Mouse (Mus musculus) myocyte (in vitro differentiated cells): ENCODE results near the gene Rragc. TPM values are rescaled to one million over a fixed set of nuclear protein-coding genes. Genes with fewer than 3 reads are reported as not detected.

Experiments used
- H3K27me3 ChIP-seq: one replicate; pipeline ENCODE4 v1.6.1; 2011; ENCODE audit not compliant: control insufficient read depth, insufficient read depth, insufficient read length
- H3K36me3 ChIP-seq: one replicate; pipeline ENCODE4 v1.6.1; 2011; ENCODE audit not compliant: control insufficient read depth, insufficient read depth
- H3K4me2 ChIP-seq: one replicate; pipeline ENCODE4 v1.6.1; 2011; ENCODE audit warnings: low read depth, control low read depth
- H3K4me3 ChIP-seq: one replicate; pipeline ENCODE4 v1.5.1; 2011; ENCODE audit warnings: mild to moderate bottlenecking, control low read depth, moderate library complexity
- H3K79me2 ChIP-seq: one replicate; pipeline ENCODE4 v1.6.1; 2011; ENCODE audit not compliant: control insufficient read depth, insufficient read depth
- H3ac ChIP-seq: one replicate; pipeline ENCODE4 v1.6.1; 2011; ENCODE audit not compliant: control insufficient read depth, insufficient read length
- CEBPB ChIP-seq: IDR thresholded peaks from 2 replicates; pipeline ENCODE4 v1.6.1; 2011; ENCODE audit warnings: mild to moderate bottlenecking, moderate library complexity; ENCODE audit not compliant: poor library complexity, insufficient read depth, severe bottlenecking
- E2F4 ChIP-seq: IDR thresholded peaks from one replicate; pipeline ENCODE4 v1.6.1; 2011; ENCODE audit warnings: mild to moderate bottlenecking, control low read depth, moderate library complexity; ENCODE audit not compliant: insufficient read depth
- MAX ChIP-seq: IDR thresholded peaks from one replicate; pipeline ENCODE4 v1.6.1; 2011; ENCODE audit warnings: low read depth, mild to moderate bottlenecking, control low read depth
- MYOD1 ChIP-seq, 3 experiments: IDR thresholded peaks; one replicate each; pipeline ENCODE4 v1.6.1; 2011; ENCODE audit warnings: control low read depth in 2 of 3, low read depth in 2 of 3, mild to moderate bottlenecking in 2 of 3, moderate library complexity in 1 of 3; ENCODE audit not compliant: insufficient read length in 2 of 3, control insufficient read depth in 1 of 3
- MYOG ChIP-seq, 3 experiments: IDR thresholded peaks; one replicate each; pipeline ENCODE4 v1.6.1; 2011; ENCODE audit warnings: control low read depth in 2 of 3, low read depth in 2 of 3, mild to moderate bottlenecking in 2 of 3; ENCODE audit not compliant: insufficient read length in 2 of 3, control insufficient read depth in 1 of 3, insufficient read depth in 1 of 3
- POLR2A ChIP-seq: IDR thresholded peaks from one replicate; pipeline ENCODE4 v1.6.1; 2011; ENCODE audit warnings: low read depth, mild to moderate bottlenecking, control low read depth, moderate library complexity; ENCODE audit not compliant: insufficient read length
- POLR2AphosphoS2 ChIP-seq: IDR thresholded peaks from one replicate; pipeline ENCODE4 v1.6.1; 2011; ENCODE audit warnings: low read depth, control low read depth; ENCODE audit not compliant: insufficient read length
- REST ChIP-seq: IDR thresholded peaks from one replicate; pipeline ENCODE4 v1.6.1; 2011; ENCODE audit warnings: mild to moderate bottlenecking, control low read depth, moderate library complexity; ENCODE audit not compliant: insufficient read depth, insufficient read length
- SRF ChIP-seq: IDR thresholded peaks from one replicate; pipeline ENCODE4 v1.6.1; 2011; ENCODE audit warnings: low read depth; ENCODE audit not compliant: control insufficient read depth, insufficient read length
- TCF12 ChIP-seq: IDR thresholded peaks from one replicate; pipeline ENCODE4 v1.6.1; 2011; ENCODE audit warnings: mild to moderate bottlenecking, control low read depth; ENCODE audit not compliant: poor library complexity, insufficient read depth, severe bottlenecking
- TCF3 ChIP-seq: IDR thresholded peaks from one replicate; pipeline ENCODE4 v1.6.1; 2011; ENCODE audit warnings: low read depth, control low read depth; ENCODE audit not compliant: insufficient read length
- USF1 ChIP-seq: IDR thresholded peaks from one replicate; pipeline ENCODE4 v1.6.1; 2011; ENCODE audit warnings: low read depth, mild to moderate bottlenecking, control low read depth, moderate library complexity
- polyA plus RNA-seq: library from polyadenylated mRNA; unstranded; fragments of >200 nt; fragmentation: generic; extraction: Trizol; gene quantifications from one replicate; pipeline ENCODE4 v1.2.1, GENCODE M21; 2012; ENCODE audit warnings: missing spikeins

The Rragc gene
- 46.1 TPM for polyA plus RNA-seq

- Histone ChIP-seq H3ac (peak within 1 kb of the TSS; percentile 89), H3K79me2 (peaks cover 80% of the 10 kb centered on the region), H3K27me3 (no peaks in the 10 kb centered on the region), H3K4me2 (peak within 1 kb of the TSS; percentile 82), H3K36me3 (peaks cover 43% of the 10 kb centered on the region), H3K4me3 (peak within 1 kb of the TSS; percentile 78)
- no peak for TF ChIP-seq CEBPB
- TF ChIP-seq USF1, result peak; percentile 97
- TF ChIP-seq MYOD1 (IDR thresholded peaks at IDR 0.05; ENCODE audit: control insufficient read depth in 1 of 3, insufficient read length in 2 of 3, low read depth in 2 of 3), result peak in 1 of 3 experiments; percentile 39
- peak in 2 of 3 experiments; percentile 10 to 40 for TF ChIP-seq MYOG (IDR thresholded peaks at IDR 0.05; ENCODE audit: control insufficient read depth in 1 of 3, insufficient read depth in 1 of 3, insufficient read length in 2 of 3, low read depth in 2 of 3)
- TF ChIP-seq REST, result peak; percentile 19
- TF ChIP-seq POLR2AphosphoS2, result peak; percentile 97
- TF ChIP-seq POLR2A, result peak; percentile 88
- no peak for TF ChIP-seq TCF3
Observed at GRCm38 (mm10) chr4:123916748-123917547, at the start of gene Rragc. Rragc (plus strand) TSS chr4:123917446.

DNA sequence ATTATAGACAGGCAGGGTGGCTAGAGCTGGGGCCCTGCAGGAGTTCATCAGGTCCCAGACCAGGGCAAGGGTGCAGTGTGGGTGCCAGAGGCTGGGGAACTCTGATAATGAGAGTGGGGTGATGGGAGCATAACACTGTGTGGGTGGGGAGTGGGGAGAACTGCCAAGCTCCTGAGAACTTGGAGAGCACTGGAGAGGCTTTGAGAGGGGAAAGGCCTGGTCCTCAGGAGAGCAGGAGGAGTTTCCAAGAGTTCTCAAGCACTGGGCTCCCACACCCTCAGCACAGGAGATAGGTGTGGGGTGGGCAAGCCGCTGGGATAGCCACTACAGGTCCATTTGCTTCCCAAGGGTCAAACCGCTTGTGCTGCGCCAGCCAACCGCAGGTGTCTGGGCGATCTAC lies 23.5 kb upstream of the Rragc start:
- no peaks in the 10 kb centered on the region for H3K79me2 ChIP-seq
- no peak overlapping the region for H3K4me2 ChIP-seq
- no peak overlapping the region for H3ac ChIP-seq
- no peak overlapping the region for H3K4me3 ChIP-seq
- TF ChIP-seq SRF (no peak), POLR2AphosphoS2 (no peak), USF1 (no peak), E2F4 (no peak), REST (no peak)
- no peaks in the 10 kb centered on the region for H3K36me3 ChIP-seq
- no peaks in the 10 kb centered on the region for H3K27me3 ChIP-seq

DNA sequence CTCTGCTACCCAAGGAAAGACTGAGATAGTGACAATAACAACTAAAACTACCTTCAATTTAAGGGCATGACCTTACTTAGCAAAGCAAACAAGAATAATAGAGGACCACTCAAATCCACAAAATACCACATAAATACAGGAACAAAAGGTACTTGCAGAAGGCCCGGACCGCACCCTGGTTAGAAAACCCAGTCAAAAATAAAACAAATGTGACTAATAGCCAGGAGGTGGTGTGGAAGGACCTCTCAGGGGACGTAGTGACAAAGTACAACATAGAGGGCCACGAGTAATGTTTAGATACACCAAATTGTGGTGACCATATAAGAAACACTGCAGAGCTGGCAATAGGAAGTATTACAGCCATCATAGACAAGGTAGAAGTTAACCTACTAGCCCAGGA lies 23.0 kb upstream of the Rragc start:
- no peaks in the 10 kb centered on the region for H3K79me2 ChIP-seq
- no peak overlapping the region for H3K4me2 ChIP-seq
- no peak overlapping the region for H3K4me3 ChIP-seq
- H3K36me3 ChIP-seq, result no peaks in the 10 kb centered on the region
- TF ChIP-seq POLR2AphosphoS2 (no peak), MAX (no peak), SRF (no peak), TCF3 (no peak), MYOG (IDR thresholded peaks at IDR 0.05; ENCODE audit: control insufficient read depth in 1 of 3, insufficient read depth in 1 of 3, insufficient read length in 2 of 3, low read depth in 2 of 3) (no peak), POLR2A (no peak), MYOD1 (IDR thresholded peaks at IDR 0.05; ENCODE audit: control insufficient read depth in 1 of 3, insufficient read length in 2 of 3, low read depth in 2 of 3) (no peak), CEBPB (no peak), USF1 (no peak), REST (no peak), TCF12 (no peak), E2F4 (no peak)
- no peak overlapping the region for H3ac ChIP-seq
- no peaks in the 10 kb centered on the region for H3K27me3 ChIP-seq

DNA sequence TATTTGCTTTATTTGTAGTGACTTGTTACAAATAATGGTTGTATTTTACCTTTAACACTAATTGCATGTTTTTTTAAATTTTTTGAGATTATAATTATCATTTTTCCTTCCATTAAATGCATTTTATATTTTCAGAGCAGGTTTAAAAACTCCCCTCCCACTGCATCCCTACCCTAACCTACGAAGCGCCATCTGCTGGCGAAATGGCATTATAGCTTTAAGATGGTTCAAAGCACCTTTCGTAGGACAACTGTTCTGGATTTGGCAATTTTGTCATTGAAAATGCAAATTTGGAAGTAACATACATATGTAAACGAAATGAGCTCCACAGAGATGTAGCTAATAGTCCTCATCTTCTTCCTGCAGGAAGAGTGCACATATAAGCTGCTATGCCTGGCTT lies 18.6 kb upstream of the Rragc start:
- TF ChIP-seq POLR2A (no peak), CEBPB (no peak), POLR2AphosphoS2 (no peak), E2F4 (no peak), MAX (no peak), USF1 (no peak), MYOG (IDR thresholded peaks at IDR 0.05; ENCODE audit: control insufficient read depth in 1 of 3, insufficient read depth in 1 of 3, insufficient read length in 2 of 3, low read depth in 2 of 3) (no peak), TCF12 (no peak), MYOD1 (IDR thresholded peaks at IDR 0.05; ENCODE audit: control insufficient read depth in 1 of 3, insufficient read length in 2 of 3, low read depth in 2 of 3) (no peak), TCF3 (no peak), REST (no peak), SRF (no peak)
- Histone ChIP-seq H3K27me3 (no peaks in the 10 kb centered on the region), H3K4me3 (no peak overlapping the region), H3K79me2 (no peaks in the 10 kb centered on the region), H3ac (no peak overlapping the region), H3K4me2 (no peak overlapping the region), H3K36me3 (no peaks in the 10 kb centered on the region)

DNA sequence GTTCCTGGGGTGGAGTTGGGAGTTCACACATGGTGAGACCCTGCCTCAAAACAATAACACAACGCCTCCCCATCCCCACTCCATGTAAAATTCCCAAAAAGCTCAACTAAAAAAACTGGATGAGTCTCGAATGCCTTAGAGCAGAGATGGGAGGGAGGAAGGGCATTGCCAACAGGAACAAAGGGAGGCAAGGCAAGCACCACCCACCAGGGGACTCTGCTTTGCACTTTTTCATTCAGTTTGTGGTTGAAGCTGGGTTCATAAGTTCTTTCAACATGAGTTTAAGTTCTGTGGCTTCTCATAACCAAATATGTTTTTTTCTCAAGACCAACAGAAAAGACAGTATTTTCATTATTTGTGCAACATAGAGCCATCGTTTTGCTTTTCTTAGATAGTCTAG lies 13.8 kb upstream of the Rragc start:
- H3K79me2 ChIP-seq, result peaks cover 32% of the 10 kb centered on the region
- peaks cover 3% of the 10 kb centered on the region for H3K36me3 ChIP-seq
- no peak for TF ChIP-seq TCF3
- TF ChIP-seq CEBPB, result no peak
- no peak for TF ChIP-seq MYOG (IDR thresholded peaks at IDR 0.05; ENCODE audit: control insufficient read depth in 1 of 3, insufficient read depth in 1 of 3, insufficient read length in 2 of 3, low read depth in 2 of 3)
- TF ChIP-seq TCF12, result no peak
- no peak for TF ChIP-seq MYOD1 (IDR thresholded peaks at IDR 0.05; ENCODE audit: control insufficient read depth in 1 of 3, insufficient read length in 2 of 3, low read depth in 2 of 3)
- no peak for TF ChIP-seq SRF
- no peak for TF ChIP-seq USF1
- TF ChIP-seq REST, result no peak
- TF ChIP-seq E2F4, result no peak
- TF ChIP-seq POLR2A, result no peak
- TF ChIP-seq POLR2AphosphoS2, result no peak
- no peak for TF ChIP-seq MAX
- peak overlapping the region; percentile 92 for H3K4me2 ChIP-seq
- no peak overlapping the region for H3K4me3 ChIP-seq
- H3K27me3 ChIP-seq, result no peaks in the 10 kb centered on the region
- H3ac ChIP-seq, result no peak overlapping the region
